35 mouse cellular contexts compared by ENCODE assay signal in genomic region chr14:60295531-60295930, GRCm38 (mm10). TPM values are rescaled to one million over a fixed set of nuclear protein-coding genes. Genes with fewer than 3 reads are reported as not detected.
"Had no signal": no experiment of that assay in that cellular context is flagged by ENCODE, and none has a peak within 500 bp of the region (broad histone marks: within the 10 kb centered on the region; RNA-seq: fewer than 3 reads in every experiment).

No protein-coding gene starts in this region.

- H3K4me1 ChIP-seq: limb, embryonic 10.5 days; limb, embryonic 12.5 days; limb, embryonic 13.5 days; limb, embryonic 15.5 days; liver, embryonic 12.5 days; liver, embryonic 13.5 days; liver, embryonic 15.5 days; midbrain, embryonic 15.5 days; neural tube, embryonic 12.5 days had no signal

- H3K27me3 ChIP-seq: limb, embryonic 12.5 days; limb, embryonic 13.5 days; limb, embryonic 15.5 days; liver, embryonic 12.5 days; liver, embryonic 13.5 days; liver, embryonic 15.5 days; megakaryocyte, embryonic 14.5 days; midbrain, embryonic 12.5 days; midbrain, embryonic 13.5 days; midbrain, embryonic 15.5 days; neural tube, embryonic 12.5 days had no signal

- H3K9ac ChIP-seq: limb, embryonic 12.5 days; limb, embryonic 13.5 days; limb, embryonic 15.5 days; liver, embryonic 12.5 days; liver, embryonic 13.5 days; liver, embryonic 14.5 days; liver, embryonic 15.5 days; liver, postnatal 0 days; midbrain, embryonic 12.5 days; midbrain, embryonic 13.5 days; midbrain, embryonic 15.5 days; neural tube, embryonic 12.5 days had no signal

- H3K4me3 ChIP-seq: left cerebral cortex, adult 2 months; limb, embryonic 10.5 days; limb, embryonic 12.5 days; limb, embryonic 13.5 days; limb, embryonic 15.5 days; liver, embryonic 12.5 days; liver, embryonic 13.5 days; liver, embryonic 15.5 days; megakaryocyte, embryonic 14.5 days; midbrain, embryonic 10.5 days; midbrain, embryonic 12.5 days; midbrain, embryonic 13.5 days; midbrain, embryonic 15.5 days; myocyte; neural tube, embryonic 12.5 days had no signal

- ATAC-seq: liver, embryonic 12.5 days; liver, postnatal 0 days; lung, postnatal 0 days; midbrain, embryonic 13.5 days; midbrain, embryonic 15.5 days; midbrain, embryonic 16.5 days had no signal

- H3K27ac ChIP-seq: left cerebral cortex, adult 2 months; limb, embryonic 10.5 days; limb, embryonic 12.5 days; limb, embryonic 13.5 days; limb, embryonic 15.5 days; liver, embryonic 12.5 days; liver, embryonic 13.5 days; liver, embryonic 14.5 days; liver, embryonic 15.5 days; macrophage; midbrain, embryonic 10.5 days; midbrain, embryonic 12.5 days; midbrain, embryonic 13.5 days; midbrain, embryonic 15.5 days; neural tube, embryonic 12.5 days had no signal

- H3K9me3 ChIP-seq: limb, embryonic 10.5 days; limb, embryonic 12.5 days; limb, embryonic 13.5 days; limb, embryonic 15.5 days; liver, embryonic 12.5 days; liver, embryonic 13.5 days; liver, embryonic 15.5 days; megakaryocyte, embryonic 14.5 days; midbrain, embryonic 10.5 days; midbrain, embryonic 12.5 days; midbrain, embryonic 13.5 days; midbrain, embryonic 15.5 days; neural tube, embryonic 12.5 days had no signal

- H3K4me2 ChIP-seq: limb, embryonic 12.5 days; limb, embryonic 13.5 days; limb, embryonic 15.5 days; liver, embryonic 11.5 days; liver, embryonic 12.5 days; liver, embryonic 13.5 days; liver, embryonic 15.5 days; midbrain, embryonic 11.5 days; midbrain, embryonic 12.5 days; midbrain, embryonic 13.5 days; midbrain, embryonic 15.5 days; neural tube, embryonic 12.5 days had no signal

- DNase-seq: layer of hippocampus, postnatal 36 days; left cerebral cortex, postnatal 4 days; liver; liver, embryonic 13.5 days; liver, postnatal 0 days; lung, adult 18-20 months; lung, postnatal 10 days; lung, postnatal 14 days; lung, postnatal 4 days; midbrain, embryonic 14.5 days had no signal

RNA-seq across cellular contexts. Expression of gene Nupl1, which starts 44.3 kb away (rescaled TPM):
- polyA plus RNA-seq: limb, embryonic 10.5 days; limb, embryonic 11.5 days; limb, embryonic 12.5 days; limb, embryonic 13.5 days; limb, embryonic 14.5 days; limb, embryonic 15.5 days; liver, adult 2 months; liver, embryonic 11.5 days; liver, embryonic 12.5 days; liver, embryonic 13.5 days; liver, postnatal 0 days; lung, postnatal 0 days; macrophage; midbrain, embryonic 10.5 days; midbrain, embryonic 12.5 days; midbrain, embryonic 14.5 days; midbrain, postnatal 0 days; myocyte; neural tube, embryonic 11.5 days; neural tube, embryonic 12.5 days had no signal
